Mouse (Mus musculus): ENCODE results near the gene She.

DNA sequence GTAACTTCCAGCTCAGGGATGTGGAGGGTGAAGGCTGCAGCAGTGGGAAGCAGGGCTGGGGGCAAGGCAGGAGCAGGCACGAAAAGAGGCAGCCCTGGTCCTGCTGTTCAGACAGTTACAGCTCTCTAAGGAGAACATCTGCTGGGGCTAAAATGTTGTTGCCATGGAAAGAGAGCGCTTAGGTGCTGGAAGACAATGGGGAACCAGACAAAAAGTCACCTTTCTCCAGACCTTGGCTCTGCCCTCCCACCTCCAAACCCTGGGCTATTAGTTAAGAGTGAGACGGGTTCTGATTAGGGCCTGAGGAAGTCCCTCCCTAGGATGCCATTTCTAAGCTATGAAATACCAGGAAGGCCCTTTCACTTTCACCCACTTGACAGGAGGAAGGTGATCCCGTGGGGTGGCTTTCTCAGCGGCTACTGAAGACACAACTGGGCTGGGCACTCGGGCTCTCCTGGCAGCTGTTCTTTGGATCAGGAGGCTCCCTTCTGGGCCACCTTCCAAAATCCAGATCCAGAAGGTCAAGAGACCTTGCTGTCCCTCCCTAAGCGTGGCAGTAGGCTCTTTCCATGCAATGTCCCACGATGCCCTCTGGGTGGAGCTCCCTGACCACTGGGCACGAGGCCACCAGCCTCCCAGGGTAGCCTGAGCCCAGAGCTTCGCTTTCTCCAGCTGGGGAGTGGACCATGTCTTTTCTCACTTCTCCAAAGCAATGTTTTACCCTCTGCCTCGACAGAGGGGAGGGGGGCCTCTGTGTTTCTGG is 46.0 kb upstream of the She start:
- TF ChIP-seq GATA1 (IDR thresholded peaks at IDR 0.05; ENCODE audit: low read length) (no peak), TAL1 (IDR thresholded peaks at IDR 0.05; ENCODE audit: low read length) (no peak)

Measured in erythroblast, embryonic 14.5 days (primary cell).